Mouse (Mus musculus): ENCODE results near the gene Rbms3.

- TF ChIP-seq CTCF (IDR thresholded peaks at IDR 0.05): no peak
- TF ChIP-seq EP300 (IDR thresholded peaks at IDR 0.05): no peak
These were observed 441.3 kb downstream of the Rbms3 start for GRCm38 (mm10) chr9:117188406-117188805.
